Mouse (Mus musculus): ENCODE results near the gene Epp13.

DNA sequence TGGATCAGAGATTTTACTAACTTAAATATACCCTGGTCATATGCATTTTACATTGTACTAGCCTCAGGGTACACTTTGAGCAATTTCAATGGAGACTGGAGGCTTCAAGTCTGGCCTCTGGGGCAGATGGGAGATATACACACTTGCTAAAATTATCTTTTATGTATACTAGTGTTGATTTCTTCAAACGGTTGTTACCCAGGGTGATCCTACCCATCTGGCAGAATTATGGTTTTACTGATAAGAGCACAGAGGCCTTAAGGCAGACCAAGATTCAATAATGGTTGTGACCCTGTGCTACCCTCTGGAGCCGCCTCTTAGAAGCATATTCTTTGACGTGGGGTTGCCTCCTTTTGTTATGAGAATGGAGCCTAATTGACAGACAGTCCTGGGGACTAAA is 25.4 kb downstream of the Epp13 start:
- no peak for TF ChIP-seq CTCF (IDR thresholded peaks at IDR 0.05; ENCODE audit: extremely low read depth, insufficient read depth, low read length)
- no peak for TF ChIP-seq POLR2A (IDR thresholded peaks at IDR 0.05; ENCODE audit: extremely low read depth, insufficient read depth, low read length)
